Mouse (Mus musculus): ENCODE measurements around the gene Gjb3. TPM values are rescaled to one million over a fixed set of nuclear protein-coding genes. Genes with fewer than 3 reads are reported as not detected.

The Gjb3 gene
- polyA plus RNA-seq, 1 experiment from 2014 or later: 1.4 TPM

DNA sequence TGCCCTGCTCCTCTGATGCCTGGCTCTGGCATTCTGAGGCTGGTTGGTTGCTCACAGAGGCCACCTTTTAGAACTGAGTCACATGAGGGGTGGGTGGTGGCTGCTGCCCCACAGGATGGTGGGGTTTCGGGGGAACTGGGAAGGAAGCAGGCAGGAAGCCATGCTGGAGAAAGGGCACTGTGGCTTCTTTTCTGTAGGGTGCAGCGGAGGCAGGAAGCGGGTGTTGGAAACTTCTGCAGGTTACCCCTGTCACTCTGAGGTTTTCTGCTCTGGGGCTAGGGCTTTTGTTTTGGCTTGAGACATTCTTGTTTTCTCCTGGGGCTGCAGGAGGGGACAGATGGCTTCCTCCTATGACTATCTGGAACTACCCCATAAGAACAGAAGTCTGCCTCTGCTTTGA is 31.9 kb upstream of the Gjb3 start:
- Histone ChIP-seq H3K27me3 (peaks cover 8% of the 10 kb centered on the region; the same call in 1 of the 2 replicates), H3K36me3 (no peaks in the 10 kb centered on the region), H3K9me3 (replicated peaks) (no peaks in the 10 kb centered on the region), H3K4me3 (replicated peaks) (no peak overlapping the region), H3K9ac (no peak overlapping the region), H3K27ac (no peak overlapping the region), H3K4me1 (peaks cover 27% of the 10 kb centered on the region), H3K4me2 (no peak overlapping the region)
- 74% methylated on average over 3 of the region's 3 CpGs for WGBS
- ATAC-seq (replicated peaks; ENCODE audit: low FRiP score): no peak

GRCm38 (mm10) chr4:127358018-127358417 is 27.4 kb upstream of the Gjb3 start, which contains the start of gene Gjb5:
Gene Gjb5, minus strand, starts transcription at chr4:127358181.
- Histone ChIP-seq H3K36me3 (no peaks in the 10 kb centered on the region), H3K4me2 (peak within 1 kb of the TSS; percentile 45), H3K27ac (no peak within 1 kb of the TSS), H3K27me3 (peaks cover 3% of the 10 kb centered on the region; the same call in 1 of the 2 replicates), H3K9ac (no peak within 1 kb of the TSS), H3K9me3 (replicated peaks) (no peaks in the 10 kb centered on the region), H3K4me3 (replicated peaks) (peak within 1 kb of the TSS; percentile 0; the same call in 1 of the 2 replicates), H3K4me1 (peaks cover 47% of the 10 kb centered on the region)
- peak; percentile 82 for ATAC-seq (replicated peaks; ENCODE audit: low FRiP score)
- 14% methylated on average over 5 of the region's 5 CpGs for WGBS

- Histone ChIP-seq H3K9me3 (replicated peaks) (no peaks in the 10 kb centered on the region), H3K4me1 (peaks cover 44% of the 10 kb centered on the region), H3K9ac (no peak overlapping the region), H3K36me3 (no peaks in the 10 kb centered on the region), H3K4me2 (no peak overlapping the region), H3K4me3 (replicated peaks) (no peak overlapping the region), H3K27ac (peak overlapping the region; percentile 56), H3K27me3 (peaks cover 3% of the 10 kb centered on the region; the same call in 1 of the 2 replicates)
- ATAC-seq (replicated peaks; ENCODE audit: low FRiP score): peak; percentile 17; the same call in 1 of the 2 replicates
- 38% methylated on average over 15 of the region's 15 CpGs for WGBS
Measured at GRCm38 (mm10) chr4:127354506-127355485, 24.2 kb upstream of the Gjb3 start.

DNA sequence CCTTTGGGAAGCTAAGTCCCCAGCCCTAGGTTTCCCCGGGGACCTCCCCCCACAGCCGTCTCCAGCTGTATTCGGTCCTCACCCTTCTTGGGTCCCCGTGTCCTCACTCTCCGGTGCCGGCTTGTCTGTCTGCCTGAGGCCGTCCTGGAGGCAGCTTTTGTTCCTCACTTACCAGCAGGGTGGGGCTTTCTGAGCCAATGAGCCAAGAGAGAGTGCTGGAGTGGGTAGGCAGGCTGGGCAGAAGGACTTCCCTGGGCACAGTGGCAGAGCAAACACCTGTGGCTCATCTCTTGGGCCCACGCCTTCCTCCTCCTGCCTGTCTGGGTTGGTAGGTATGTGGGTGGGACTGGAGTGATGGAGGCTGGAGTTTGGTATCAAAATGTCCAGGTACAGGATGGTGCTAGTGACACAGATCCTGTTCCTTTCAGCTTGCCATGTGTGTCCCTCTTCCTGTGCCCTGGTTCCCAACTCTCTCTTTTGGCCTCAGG is 23.4 kb upstream of the Gjb3 start, which contains the start of gene Gjb4:
Gene Gjb4 (minus strand): TSS at position 131 of the 488 bp plus-strand sequence.
- H3K27ac ChIP-seq: peak within 1 kb of the TSS; percentile 56
- H3K4me1 ChIP-seq: peaks cover 40% of the 10 kb centered on the region
- WGBS: 50% methylated on average over 8 of the region's 8 CpGs
- no peak within 1 kb of the TSS for H3K4me3 ChIP-seq (replicated peaks)
- H3K9ac ChIP-seq: no peak within 1 kb of the TSS
- no peak for ATAC-seq (replicated peaks; ENCODE audit: low FRiP score)
- H3K4me2 ChIP-seq: no peak within 1 kb of the TSS
- no peaks in the 10 kb centered on the region for H3K36me3 ChIP-seq
- peaks cover 3% of the 10 kb centered on the region; the same call in 1 of the 2 replicates for H3K27me3 ChIP-seq
- H3K9me3 ChIP-seq (replicated peaks): no peaks in the 10 kb centered on the region

GRCm38 (mm10) chr4:127352594-127352993 is 21.9 kb upstream of the Gjb3 start:
- Histone ChIP-seq H3K27me3 (no peaks in the 10 kb centered on the region), H3K27ac (no peak overlapping the region), H3K4me3 (replicated peaks) (no peak overlapping the region), H3K4me2 (no peak overlapping the region), H3K36me3 (no peaks in the 10 kb centered on the region), H3K4me1 (peaks cover 30% of the 10 kb centered on the region), H3K9ac (no peak overlapping the region), H3K9me3 (replicated peaks) (no peaks in the 10 kb centered on the region)
- 36% methylated on average over 1 of the region's 1 CpGs for WGBS
- ATAC-seq (replicated peaks; ENCODE audit: low FRiP score): no peak

DNA sequence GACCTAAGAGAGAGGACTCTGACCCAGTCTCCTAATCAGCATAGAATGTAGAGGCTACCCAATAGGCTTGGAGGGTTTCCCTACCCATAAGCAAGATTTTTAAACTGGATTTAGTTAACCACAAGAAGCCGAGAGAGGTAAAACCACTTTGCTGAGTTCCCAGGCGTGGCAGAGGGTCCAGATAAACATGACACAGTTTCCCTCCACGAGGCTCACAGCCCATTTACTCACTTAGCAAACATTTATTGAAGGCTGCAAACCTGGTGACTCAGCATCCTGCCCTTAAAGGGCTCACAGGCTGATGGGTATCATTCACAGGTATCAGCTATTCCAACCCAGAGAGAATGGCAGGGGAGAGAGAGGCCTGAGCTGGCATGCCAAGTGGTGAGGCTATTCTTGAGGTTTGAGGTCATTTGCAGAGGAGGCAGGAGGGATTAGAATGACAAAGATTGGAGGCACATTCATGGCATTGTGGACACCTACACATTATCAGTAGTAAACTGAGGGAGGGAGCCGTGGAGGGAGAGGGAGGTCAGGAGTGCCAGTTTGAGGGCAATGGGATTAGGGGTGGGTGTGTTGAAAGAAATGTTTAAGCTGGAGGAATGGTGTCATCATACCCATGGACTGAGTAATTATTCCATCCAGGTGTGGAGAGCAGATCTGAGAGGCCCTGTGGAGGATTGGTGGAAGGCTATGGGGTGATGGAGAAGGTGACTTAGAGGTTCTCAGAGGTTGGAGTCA is 19.1 kb upstream of the Gjb3 start:
- Histone ChIP-seq H3K4me2 (no peak overlapping the region), H3K9ac (no peak overlapping the region), H3K36me3 (no peaks in the 10 kb centered on the region), H3K9me3 (replicated peaks) (no peaks in the 10 kb centered on the region), H3K27me3 (no peaks in the 10 kb centered on the region), H3K4me1 (peaks cover 14% of the 10 kb centered on the region), H3K27ac (no peak overlapping the region), H3K4me3 (replicated peaks) (no peak overlapping the region)
- no peak for ATAC-seq (replicated peaks; ENCODE audit: low FRiP score)
- WGBS: 61% methylated on average over 4 of the region's 4 CpGs

DNA sequence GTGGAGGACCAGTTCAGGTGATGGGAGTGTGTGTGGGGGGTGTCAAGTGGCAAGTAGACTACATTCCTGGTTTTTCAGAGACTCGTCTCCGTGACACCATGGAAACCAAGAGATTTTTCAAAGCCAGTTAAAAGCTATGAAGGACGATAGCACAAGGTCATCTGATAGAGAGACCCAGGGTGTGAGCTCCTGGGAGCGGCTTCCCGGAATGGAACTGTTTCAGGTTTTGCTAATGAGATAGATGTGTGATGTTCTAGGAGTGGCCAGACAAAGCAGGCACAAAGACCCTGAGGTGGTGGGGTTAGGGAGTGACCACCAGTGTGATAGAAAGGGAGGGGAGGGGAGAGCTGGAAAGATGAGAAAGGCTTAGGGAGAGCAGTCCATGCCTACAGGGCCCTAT is 14.4 kb upstream of the Gjb3 start:
- 82% methylated on average over 5 of the region's 5 CpGs for WGBS
- no peaks in the 10 kb centered on the region for H3K36me3 ChIP-seq
- no peak overlapping the region for H3K4me2 ChIP-seq
- no peak overlapping the region for H3K27ac ChIP-seq
- no peak overlapping the region for H3K9ac ChIP-seq
- H3K4me3 ChIP-seq (replicated peaks): no peak overlapping the region
- no peaks in the 10 kb centered on the region for H3K9me3 ChIP-seq (replicated peaks)
- H3K27me3 ChIP-seq: no peaks in the 10 kb centered on the region
- no peaks in the 10 kb centered on the region for H3K4me1 ChIP-seq
- no peak for ATAC-seq (replicated peaks; ENCODE audit: low FRiP score)

DNA sequence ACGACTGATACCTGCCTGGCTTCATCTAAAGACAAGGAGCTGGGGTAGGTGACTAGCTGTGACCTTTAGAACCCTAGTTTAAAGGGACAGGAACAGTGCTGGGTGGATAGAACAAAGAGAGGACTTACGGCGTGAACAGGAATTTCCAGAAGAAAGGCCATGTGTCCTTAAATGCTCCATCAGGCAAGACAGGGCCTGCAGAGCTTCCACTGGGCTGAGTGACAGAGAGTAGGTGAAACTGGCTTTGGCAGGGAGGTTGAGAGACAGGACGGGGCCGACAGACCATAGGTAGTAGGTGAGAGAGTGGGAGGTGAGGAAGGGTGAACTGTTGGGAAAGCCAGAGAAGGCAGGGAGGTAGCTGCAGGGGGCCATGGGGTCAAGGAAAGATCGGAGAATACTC is 10.7 kb upstream of the Gjb3 start:
- H3K9me3 ChIP-seq (replicated peaks): no peaks in the 10 kb centered on the region
- WGBS: 53% methylated on average over 6 of the region's 6 CpGs
- no peak overlapping the region for H3K4me3 ChIP-seq (replicated peaks)
- H3K27me3 ChIP-seq: no peaks in the 10 kb centered on the region
- ATAC-seq (replicated peaks; ENCODE audit: low FRiP score): no peak
- H3K36me3 ChIP-seq: no peaks in the 10 kb centered on the region
- H3K9ac ChIP-seq: no peak overlapping the region
- no peak overlapping the region for H3K27ac ChIP-seq
- no peaks in the 10 kb centered on the region for H3K4me1 ChIP-seq
- H3K4me2 ChIP-seq: no peak overlapping the region

GRCm38 (mm10) chr4:127337668-127338067 is 7.0 kb upstream of the Gjb3 start:
- no peaks in the 10 kb centered on the region for H3K9me3 ChIP-seq (replicated peaks)
- no peak overlapping the region for H3K27ac ChIP-seq
- WGBS: 82% methylated on average over 5 of the region's 5 CpGs
- ATAC-seq (replicated peaks; ENCODE audit: low FRiP score): no peak
- H3K4me3 ChIP-seq (replicated peaks): no peak overlapping the region
- no peak overlapping the region for H3K4me2 ChIP-seq
- H3K36me3 ChIP-seq: no peaks in the 10 kb centered on the region
- peaks cover 11% of the 10 kb centered on the region for H3K27me3 ChIP-seq
- no peak overlapping the region for H3K9ac ChIP-seq
- H3K4me1 ChIP-seq: no peaks in the 10 kb centered on the region

- Histone ChIP-seq H3K4me2 (no peak overlapping the region), H3K27ac (no peak overlapping the region), H3K9me3 (replicated peaks) (no peaks in the 10 kb centered on the region), H3K36me3 (no peaks in the 10 kb centered on the region), H3K9ac (no peak overlapping the region), H3K4me1 (peaks cover 16% of the 10 kb centered on the region), H3K27me3 (peaks cover 38% of the 10 kb centered on the region), H3K4me3 (replicated peaks) (no peak overlapping the region)
- 27% methylated on average over 5 of the region's 5 CpGs for WGBS
- ATAC-seq (replicated peaks; ENCODE audit: low FRiP score): peak; percentile 33; the same call in 1 of the 2 replicates
Measured at GRCm38 (mm10) chr4:127334870-127335504, 4.3 kb upstream of the Gjb3 start.

DNA sequence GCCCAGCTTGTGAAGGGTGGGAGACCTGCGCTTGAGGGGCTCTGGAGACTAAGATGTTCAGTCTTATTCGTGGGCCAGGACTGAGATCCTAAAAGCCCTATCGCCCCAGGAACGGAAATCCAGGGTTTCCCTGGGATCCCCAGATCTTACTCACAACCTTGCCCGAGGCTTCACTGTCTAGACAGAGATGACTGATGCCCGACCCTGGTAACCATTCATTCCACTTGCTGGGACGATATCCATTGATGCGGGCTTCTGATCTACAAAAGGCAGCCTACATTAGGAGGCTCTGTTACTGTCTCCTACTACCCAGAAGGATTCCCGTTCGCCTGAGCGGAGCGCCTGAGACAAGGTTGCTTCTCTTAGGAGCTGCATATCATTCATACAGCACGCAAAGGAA is 527 bp upstream of the Gjb3 start:
- ATAC-seq (replicated peaks; ENCODE audit: low FRiP score): no peak
- peak overlapping the region; percentile 55; the same call in 1 of the 2 replicates for H3K4me2 ChIP-seq
- WGBS: 20% methylated on average over 13 of the region's 13 CpGs

More for the DNA sequence above, 527 bp upstream of the Gjb3 start:
- H3K27me3 ChIP-seq: peaks cover 71% of the 10 kb centered on the region
- peaks cover 25% of the 10 kb centered on the region for H3K4me1 ChIP-seq
- no peaks in the 10 kb centered on the region for H3K36me3 ChIP-seq
- H3K27ac ChIP-seq: no peak overlapping the region
- H3K9me3 ChIP-seq (replicated peaks): no peaks in the 10 kb centered on the region
- H3K4me3 ChIP-seq (replicated peaks): 0 out of 2 replicates have a peak overlapping the region, but pooled peaks have one; percentile 21
- H3K9ac ChIP-seq: no peak overlapping the region

Measured in kidney, embryonic 15.5 days (tissue).